Mouse (Mus musculus): Measurements from ENCODE around the gene Sh2d3c.

Gene Sh2d3c

DNA sequence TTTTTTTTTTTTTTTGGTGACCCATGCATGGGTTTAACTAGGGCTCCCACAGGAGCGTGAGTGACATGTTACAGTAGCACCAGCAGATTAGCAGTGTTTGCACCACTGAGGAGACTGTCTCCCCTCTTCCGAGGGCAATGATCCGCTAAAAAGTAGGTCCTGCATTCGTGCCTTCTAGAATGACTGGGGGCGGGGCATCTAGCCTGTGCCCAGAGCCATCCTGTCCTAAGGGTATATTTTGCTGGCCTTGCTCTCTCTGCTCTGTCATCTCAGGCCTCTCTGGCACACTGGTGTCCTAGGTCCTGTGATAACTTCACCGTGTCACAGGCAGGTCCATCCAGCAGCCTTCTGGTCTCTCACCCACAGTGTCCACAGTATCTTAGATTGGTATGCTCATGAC is 21.2 kb upstream of the Sh2d3c start:
- DNase-seq (ENCODE audit: low spot score in 2 of 2): no peak

DNA sequence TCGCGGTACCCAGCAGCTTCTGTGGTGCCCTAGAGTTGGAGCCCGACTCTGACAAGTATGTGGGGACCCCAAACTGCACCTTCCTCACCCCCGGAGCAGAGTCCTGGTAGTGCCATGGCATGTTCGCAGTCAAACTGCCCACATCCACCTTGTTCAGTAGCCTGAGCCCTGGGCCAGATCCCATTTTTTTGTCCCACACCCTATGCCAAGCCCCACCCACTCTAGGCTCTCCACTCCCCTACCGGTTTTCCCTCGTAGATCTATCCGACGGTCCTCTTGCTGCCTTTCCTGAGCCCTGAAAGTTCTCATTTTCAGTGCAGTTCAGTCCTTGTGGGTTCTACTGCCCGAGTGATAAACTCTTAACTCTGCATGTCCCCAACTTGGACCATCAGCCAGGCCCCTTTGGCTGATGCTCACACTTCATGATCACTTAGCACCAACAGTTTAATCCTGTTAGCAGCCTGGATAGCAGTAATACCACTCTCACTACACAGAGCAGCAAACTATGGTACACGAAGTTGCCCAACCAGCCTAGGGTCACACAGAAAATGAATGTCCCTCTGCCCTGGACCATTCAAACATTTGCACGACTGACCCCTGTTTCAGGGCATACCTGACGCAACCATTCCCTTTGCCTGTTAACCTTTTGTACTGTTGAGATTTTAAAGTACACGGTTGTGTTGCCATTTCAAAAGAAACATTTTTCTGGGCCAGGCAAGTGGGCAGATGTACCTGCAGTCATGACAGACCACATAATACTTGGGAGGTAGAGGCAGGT is 19.7 kb upstream of the Sh2d3c start:
- DNase-seq (ENCODE audit: low spot score in 2 of 2): no peak

DNA sequence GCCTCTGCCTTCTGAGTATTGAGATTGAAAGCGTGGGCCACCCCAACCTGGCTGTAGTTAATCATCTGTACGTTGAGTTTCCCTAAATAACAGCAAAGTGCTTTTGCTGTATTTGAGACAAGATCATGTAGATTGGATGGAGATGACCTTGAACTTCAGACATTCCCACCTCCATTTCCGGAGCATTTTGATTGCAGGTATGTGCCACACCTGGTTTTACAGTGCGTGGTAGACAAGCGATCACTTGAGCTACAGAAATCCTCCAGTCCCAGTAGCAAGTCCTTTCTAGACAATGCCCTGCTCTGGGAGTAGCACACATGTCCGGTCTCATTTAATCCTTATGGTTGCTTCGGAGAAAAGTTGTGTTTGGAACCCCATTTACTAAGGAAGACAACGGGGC is 17.8 kb upstream of the Sh2d3c start:
- no peak for DNase-seq (ENCODE audit: low spot score in 2 of 2)

DNA sequence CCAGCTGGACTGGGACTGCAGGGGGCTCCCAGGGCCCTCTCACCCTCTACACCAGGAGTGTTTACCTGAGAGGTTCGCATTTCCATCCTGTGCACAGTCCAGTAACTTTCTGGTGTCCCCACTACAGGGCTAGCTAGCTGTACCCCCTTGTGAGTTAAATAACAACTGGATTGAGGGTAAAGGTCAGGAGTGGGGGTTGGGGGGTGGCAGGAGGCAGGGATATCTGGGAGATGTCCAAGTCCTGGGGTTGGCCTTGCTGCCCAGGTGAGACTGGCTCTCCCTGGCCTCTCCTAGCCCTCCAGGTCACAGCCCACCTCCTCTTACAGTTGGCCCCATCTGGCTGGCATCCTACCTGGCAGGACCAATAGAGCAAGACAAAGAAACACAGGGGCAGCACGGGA is 16.8 kb upstream of the Sh2d3c start, which contains the start of gene Fpgs:
Gene Fpgs, minus strand, starts transcription at position 125 of the 401 bp plus-strand sequence.
- no peak for DNase-seq (ENCODE audit: low spot score in 2 of 2)

DNA sequence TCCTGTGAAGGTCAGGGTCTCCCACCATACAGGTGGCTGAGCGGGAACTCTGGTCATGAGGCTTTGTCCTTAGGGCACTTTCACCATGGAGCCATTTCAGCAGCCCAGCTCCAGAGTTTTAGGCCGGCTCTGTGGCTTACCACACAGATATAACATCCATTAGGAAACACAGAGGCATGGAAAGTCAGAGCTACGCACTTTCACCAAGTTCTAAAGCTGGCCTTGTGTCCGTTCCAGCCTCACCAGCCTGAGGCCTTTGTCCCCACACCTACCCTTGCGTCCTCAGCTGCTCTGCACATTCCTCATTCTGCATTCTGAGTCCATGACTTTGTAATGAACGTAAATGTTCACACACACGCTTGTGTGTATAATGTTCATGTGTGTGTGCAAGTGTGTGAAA is 15.8 kb upstream of the Sh2d3c start:
- DNase-seq (ENCODE audit: low spot score in 2 of 2): no peak

DNA sequence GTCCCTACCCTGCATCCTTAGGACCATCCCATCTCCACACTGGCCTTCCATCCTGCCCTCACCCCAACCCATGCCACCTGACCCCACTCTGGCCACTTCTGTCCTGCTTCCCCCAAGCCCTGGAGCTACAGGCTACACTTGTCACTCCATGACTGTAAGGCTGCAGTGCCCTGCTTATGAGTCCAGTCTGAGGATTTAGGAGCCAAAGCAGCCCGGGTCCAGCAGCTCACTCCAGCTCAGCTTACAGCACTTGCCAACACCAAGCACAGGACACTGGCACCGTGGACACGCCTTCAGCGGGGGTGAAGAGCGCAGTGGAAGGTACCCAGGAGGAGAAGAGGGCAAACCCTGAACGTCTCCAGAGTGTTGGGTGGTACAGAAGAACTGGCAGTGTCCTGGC is 13.9 kb upstream of the Sh2d3c start:
- DNase-seq (ENCODE audit: low spot score in 2 of 2): no peak

DNA sequence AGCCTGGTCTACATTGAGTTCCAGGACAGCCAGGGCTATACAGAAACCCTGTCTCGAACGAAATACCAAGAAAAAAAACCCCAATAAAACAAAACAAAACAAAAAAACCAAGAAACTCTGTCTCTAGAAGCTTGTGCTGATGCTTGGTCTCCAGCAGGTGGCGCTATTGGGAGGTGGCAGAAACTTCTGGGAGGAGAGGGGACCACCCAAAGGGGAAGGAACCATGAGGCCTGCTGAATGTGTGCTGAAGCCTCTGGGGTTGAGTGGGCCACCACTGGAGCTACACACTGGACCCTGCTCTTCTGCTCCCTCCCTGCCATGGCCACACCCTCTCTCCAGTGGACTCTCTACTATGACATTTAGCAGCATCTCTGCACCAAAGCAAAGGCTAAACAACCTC is 12.2 kb upstream of the Sh2d3c start:
- DNase-seq (ENCODE audit: low spot score in 2 of 2): peak in 1 of 2 experiments; percentile 60

DNA sequence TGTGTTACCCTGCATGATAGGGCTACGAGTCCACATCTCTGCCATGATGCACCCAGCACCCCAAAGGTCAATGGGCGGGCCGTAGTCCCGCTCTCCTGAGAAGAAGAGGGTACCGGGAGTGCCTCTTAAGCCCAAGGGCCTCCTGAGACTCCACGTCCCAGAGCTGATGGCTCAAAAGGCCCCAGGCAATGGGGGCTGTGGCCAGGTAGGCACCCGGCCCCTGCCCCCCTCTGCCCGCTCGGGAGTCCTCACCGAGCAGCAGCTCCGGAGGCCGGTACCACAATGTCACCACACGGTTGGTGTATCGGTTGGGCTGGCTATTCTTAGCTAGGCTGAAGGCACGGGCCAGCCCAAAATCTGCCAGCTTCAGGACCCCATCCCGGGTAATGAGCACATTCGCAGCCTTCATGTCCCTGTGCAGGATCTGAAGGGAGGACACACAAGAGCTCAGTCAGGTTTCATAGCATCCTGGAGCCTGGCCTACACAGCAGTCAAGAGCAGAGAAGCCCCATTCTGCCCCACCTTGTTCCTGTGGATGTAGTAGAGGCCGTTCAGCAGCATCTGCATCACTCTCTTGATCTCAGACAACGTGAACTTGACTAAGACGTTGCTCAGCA is 11.2 kb upstream of the Sh2d3c start:
- DNase-seq (ENCODE audit: low spot score in 2 of 2): no peak

DNA sequence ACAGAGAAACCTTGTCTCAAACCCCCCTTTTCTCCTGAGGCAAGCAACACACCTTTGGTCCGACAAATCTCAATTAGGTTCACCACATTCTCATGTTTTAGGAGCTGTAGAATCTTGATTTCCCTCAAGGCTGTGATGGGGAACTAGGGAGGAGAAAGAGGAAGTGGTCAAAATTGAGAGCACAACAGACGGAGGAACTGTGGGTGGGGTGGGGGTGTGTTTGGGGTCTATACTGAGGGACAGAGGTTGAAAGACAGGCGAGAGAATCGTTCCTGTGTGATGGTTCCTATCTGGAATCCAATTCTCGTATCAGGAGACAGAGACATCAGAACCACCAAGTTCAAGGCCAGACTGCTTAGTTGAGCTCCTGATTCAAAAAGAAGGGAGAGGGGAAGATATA is 10.4 kb upstream of the Sh2d3c start:
- no peak for DNase-seq (ENCODE audit: low spot score in 2 of 2)

DNA sequence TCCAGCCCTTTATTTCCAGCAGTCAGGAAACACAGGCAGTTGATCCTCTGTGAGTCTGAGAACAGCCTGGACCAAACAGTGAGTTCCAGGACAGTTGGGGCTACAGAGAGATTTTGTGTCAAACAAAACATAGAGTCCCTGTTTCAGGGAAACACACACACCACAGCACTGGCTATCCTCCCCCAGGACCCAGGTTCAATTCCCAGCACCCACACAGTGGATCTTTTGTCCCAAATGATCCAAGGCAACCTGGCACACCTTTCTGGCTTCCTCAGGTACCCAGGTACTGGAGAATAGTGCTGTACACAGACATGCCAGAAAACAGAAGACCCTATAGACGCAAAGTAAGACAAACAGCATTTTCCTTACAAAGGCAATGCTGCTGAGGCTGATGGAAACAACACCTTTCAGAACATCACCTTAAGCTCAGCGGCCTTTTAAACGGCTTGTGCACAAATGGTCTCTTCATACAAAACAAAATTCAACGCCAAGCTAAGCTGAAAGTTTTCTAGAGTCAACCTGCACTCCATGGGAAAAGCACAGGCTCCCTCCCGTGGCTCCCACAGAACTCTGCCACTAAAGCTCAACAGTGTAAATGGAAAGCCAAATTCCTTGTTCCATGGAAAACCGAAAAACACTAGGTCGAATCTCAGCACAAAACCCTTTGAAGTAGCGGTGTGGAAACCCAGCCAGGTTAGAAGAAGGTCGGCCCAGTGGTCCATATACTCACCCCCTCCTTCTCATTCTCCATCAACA is 9.4 kb upstream of the Sh2d3c start:
- DNase-seq (ENCODE audit: low spot score in 2 of 2): no peak

DNA sequence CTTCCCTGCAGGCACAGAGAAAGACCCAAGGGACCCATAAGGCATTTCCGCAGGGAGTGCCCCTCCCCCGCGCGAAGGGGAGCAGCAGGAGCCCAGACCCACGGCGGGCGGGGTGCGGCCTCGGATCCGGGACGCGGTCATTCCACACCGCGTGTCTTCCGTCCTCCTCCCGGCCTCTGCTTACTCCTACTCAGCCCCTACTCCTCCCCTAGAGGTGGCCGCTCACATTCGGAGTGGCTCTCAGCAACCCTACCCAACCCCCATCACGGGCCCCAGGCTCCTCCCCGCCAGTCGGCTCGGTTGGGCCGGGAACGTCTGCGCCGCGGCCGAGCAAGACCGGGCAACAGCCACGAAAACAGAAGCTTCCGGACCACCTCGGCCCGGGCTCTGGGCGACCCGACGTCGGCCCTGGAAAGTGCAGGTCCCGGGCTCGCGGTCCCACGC is 8.7 kb upstream of the Sh2d3c start:
- DNase-seq (ENCODE audit: low spot score in 2 of 2): peak in 1 of 2 experiments; percentile 47

DNA sequence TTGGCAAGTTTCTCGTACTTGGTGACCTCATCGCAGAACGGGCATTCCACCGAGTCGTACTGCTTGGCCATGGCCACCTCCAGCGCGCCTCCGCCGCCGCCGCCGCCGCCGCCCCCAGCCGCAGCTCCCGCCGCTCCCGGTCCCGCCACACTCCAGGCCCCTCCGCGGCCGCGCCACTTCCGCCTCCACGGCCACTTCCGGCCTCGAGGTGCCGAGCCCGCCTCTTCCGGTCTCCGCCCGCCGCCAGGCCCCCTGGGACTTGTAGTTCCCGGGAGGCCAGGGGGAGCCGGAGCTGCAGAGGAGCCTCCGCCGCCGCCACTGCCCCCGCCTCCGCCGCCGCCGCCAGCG is 8.3 kb upstream of the Sh2d3c start:
- DNase-seq (ENCODE audit: low spot score in 2 of 2): peak; percentile 86 to 97

DNA sequence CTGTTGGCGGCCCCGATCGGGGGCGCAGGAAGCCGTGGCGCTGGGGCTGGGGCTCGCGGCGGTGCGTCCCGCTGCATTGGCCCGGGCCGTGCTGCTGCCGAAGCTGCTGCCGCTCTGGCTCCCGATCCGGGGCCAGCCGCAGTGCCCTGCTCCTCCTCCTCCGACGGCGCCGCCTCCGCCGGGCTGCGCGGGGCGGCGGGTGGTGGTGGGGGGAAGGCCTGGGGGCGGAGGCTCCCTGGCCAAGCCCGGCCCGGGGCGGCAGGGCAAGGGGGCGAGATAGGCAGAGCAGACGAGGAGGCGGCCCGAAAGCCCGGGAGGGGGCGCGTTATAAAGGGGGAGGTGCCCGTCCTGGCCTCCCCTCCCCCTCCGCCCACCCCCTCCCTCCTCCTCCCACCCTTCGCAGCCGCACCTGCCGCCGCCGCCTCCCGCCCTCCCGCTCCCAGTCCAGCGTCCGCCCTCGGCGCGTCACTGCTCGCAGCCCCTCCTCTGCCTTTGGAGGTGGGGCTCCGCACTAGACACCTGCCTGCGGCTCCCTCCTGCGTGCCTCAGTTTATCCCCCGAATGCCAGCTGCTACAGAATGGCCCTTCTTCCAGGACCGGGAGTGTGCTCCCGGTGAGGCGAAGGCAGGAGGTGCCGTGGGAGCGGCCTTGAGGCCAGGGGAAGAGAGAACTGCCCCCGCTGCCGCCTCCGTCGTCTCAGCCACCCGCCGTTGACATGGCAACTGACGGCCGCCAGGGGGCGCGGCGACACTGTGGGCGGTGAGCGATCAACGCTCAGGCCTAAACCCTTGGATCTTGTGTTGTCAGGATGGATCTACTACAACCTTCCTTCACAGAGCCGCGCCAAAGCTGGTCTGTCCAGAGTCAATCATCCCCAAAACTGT is 7.7 kb upstream of the Sh2d3c start, which contains the start of gene Cdk9:
Gene Cdk9, minus strand, starts transcription at position 143 of the 884 bp plus-strand sequence.
- DNase-seq (ENCODE audit: low spot score in 2 of 2): peak; percentile 92 to 95

DNA sequence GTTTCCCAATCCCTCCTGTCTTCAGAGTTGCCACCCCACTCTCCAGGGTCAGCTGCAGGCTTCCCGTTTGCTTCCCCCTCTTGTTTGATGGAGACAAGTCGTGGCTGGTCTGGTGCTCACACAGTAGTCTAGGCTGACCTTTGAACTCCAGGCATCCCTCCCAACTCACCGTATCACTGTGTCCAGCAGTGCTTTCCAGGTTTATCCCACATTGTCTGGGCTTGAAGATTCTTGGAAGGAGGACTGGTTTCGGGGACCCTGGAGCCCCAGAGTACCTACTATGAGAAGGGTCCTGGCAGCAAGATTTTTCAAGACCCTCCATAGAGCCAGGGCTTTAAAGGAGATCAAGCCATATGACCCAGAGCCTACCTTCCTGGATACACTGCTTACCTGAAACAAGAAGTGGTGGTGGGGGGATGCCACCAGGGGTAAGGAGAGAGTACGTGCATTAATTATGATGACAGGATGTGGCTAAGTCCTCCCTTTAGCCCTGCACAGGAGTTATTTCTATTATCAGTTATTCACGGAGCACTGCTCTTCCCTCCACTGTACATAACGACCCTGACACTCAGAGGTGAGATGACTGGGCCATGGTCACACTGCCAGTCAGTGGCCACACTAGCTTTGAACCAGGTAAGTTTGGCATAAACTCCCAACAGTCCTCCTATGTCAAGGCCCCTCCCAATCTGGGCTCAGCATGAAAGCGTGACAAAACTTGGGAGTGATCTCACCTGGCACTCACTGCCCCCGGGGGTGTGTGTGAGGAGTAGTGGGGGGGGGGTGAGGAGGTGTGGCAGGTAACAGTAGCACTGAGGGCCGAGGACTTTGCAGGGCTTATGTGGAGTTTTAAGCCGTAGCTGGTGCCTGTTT is 6.5 kb upstream of the Sh2d3c start:
- DNase-seq (ENCODE audit: low spot score in 2 of 2): no peak

DNA sequence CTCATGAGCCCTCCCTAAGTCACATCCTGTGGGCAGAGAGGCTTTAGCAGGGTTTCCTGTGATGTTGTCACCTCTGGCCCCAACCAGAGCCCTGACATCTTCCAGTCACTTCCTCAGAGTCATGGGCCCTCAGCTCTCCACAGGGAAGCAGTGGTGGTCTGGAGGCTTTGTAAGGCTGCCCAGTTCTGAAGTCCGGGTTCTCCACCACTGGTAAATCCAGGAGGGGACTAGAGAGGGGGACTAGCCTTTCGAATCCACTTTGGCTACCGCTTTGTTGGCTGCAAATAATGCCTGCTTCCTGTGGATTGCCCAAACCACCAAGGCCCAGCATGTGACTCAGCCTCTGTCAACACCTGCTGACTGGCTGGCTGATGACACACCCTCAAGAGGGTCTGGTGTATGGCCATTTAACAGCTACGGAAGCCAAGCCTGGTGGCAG is 5.8 kb upstream of the Sh2d3c start:
- DNase-seq (ENCODE audit: low spot score in 2 of 2): no peak

DNA sequence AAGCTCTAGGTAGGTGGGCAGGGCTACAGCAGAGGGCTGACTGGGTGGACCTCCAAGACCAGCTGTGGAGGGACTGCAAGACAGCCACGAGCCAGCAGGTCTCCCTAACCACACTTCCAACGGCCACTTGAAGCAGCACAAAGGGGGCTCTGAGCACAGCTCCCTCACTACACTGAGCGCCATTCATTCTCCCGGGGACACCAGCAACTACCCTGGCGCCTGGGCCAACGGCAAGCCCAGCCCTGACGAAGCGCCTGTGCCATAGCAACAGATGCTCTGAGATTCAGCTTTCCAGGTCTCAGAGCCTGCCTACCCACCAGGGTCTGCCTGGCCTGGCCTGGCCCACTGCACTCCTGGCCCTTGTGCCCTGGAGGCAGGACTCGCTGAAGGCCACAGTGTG is 2.1 kb upstream of the Sh2d3c start:
- peak in 1 of 2 experiments; percentile 25 for DNase-seq (ENCODE audit: low spot score in 2 of 2)

DNA sequence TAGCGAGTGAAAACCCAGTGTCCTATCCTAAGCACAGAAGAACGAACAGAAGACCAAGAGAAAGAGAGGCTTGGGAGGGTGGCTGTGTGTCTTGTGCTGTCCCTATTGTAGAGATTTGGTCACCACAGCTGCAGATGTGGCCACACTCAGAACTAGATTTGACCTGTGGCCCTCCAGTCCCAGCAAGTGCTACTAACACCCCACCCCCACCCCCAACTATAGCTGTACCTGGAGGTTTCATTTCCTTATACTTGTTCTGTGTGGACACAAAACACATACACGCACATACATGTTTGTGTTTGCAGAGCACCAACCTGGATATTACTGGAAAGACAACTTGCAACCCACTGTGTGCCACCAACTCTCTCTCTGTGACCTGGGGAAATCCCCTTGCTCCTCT is 802 bp upstream of the Sh2d3c start:
- DNase-seq (ENCODE audit: low spot score in 2 of 2): no peak

DNA sequence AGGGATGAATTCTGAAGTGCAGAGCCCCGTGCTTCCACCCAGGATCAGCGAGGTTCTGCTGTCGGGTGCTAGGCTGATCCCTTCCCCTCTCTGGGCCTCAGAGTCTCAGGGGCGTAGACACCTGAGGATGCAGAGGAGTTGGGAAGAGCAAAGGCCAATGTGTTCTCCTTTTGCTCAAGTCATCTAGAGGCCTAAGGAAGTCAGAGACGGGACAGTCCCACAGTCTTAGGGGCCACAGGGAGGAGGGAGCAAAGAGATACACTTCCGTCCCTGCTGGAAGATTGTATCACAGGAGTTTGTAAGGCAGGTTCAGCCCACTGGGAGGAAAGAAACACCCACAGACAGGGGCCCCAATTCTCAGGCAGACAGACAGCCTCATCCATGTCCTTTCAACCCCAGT is 1.2 kb downstream of the Sh2d3c start:
- DNase-seq (ENCODE audit: low spot score in 2 of 2): no peak

DNA sequence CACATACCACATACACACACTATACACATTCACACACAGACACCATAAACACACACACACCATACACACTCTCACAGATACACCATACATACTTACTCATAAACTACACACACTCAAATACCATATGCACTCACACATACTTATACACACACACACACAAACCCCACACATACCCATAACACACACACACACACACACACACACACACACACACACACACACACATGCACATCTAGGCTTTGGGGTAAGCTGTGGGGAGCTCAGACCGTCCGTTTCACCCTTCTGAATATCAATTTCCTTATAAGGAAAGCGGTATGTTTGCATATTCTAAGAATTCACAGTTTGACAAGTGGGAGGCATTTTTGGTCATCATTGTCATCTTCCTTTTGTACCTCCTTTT is 1.7 kb downstream of the Sh2d3c start:
- DNase-seq (ENCODE audit: low spot score in 2 of 2): no peak

DNA sequence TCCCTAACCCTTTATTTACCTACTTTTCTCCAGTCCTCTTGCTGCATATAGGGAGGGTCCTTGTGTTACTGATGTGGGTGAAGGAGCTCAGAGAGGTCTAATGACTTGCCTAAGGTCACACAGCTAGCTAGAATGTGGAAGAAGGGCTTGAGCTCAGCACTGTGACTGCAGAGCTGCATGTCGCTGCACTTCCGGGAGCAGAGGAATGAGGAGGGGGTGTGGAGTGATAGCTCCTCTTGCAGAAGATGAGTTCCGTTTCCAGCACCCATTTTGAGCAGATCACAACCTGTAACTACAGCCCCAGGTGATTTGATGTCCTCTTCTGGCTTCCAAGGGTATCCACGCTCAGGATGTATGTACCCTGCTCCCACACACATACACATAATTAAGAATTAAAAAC is 3.3 kb downstream of the Sh2d3c start:
- no peak for DNase-seq (ENCODE audit: low spot score in 2 of 2)

Measured in cerebellum, postnatal 4 days (tissue).